Mouse (Mus musculus) ovary, adult 18-20 months (tissue): ENCODE measurements around the gene E130218I03Rik.
"Not testable (repeated sequence)": the region's sequence is repeated elsewhere in the genome, so short reads cannot be mapped to it uniquely, and the experiment has no call there.

Source experiments
- DNase-seq: peaks from one replicate; pipeline ENCODE4 v3.0.0; 2022; ENCODE audit warnings: low spot score, mixed read lengths

E130218I03Rik gene

DNA sequence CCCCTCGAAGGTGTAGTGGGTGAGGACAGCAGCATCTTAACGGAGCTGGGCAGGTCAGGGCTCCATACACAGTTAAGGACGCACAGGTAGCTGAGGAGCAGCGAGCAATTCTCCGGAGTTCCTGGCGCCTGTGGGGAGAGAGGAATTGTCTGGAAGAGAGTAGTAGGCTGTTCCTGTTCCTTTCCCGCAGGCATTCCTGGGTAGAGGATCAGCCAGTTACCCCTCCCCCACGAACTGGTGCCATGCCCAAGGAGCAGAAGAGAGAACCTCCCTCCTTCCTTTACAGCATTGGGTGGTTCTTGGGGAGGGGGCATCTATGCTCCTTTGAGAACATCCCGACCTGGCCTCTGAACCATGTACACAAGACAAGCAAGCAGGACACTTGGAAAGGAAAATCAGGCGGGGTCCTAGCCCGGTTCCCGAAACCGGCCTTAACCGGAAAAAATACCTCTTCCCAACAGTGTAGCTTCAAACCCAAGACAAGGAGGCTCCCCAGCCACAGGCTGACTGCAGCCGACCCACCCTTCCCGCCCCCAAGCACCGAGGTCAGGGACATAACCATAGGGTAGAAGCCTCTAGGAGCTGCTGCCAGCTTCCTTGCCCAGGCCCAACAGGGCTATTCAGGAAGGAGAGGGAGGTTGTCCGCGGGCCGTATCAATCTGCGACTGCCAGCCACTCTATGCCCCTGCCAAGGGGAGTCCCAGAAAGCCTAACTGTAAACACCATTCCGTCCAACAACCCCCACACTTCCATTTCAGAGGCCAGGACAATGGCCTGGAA, 8.9 kb downstream of the E130218I03Rik start:
- DNase-seq = no peak

DNA sequence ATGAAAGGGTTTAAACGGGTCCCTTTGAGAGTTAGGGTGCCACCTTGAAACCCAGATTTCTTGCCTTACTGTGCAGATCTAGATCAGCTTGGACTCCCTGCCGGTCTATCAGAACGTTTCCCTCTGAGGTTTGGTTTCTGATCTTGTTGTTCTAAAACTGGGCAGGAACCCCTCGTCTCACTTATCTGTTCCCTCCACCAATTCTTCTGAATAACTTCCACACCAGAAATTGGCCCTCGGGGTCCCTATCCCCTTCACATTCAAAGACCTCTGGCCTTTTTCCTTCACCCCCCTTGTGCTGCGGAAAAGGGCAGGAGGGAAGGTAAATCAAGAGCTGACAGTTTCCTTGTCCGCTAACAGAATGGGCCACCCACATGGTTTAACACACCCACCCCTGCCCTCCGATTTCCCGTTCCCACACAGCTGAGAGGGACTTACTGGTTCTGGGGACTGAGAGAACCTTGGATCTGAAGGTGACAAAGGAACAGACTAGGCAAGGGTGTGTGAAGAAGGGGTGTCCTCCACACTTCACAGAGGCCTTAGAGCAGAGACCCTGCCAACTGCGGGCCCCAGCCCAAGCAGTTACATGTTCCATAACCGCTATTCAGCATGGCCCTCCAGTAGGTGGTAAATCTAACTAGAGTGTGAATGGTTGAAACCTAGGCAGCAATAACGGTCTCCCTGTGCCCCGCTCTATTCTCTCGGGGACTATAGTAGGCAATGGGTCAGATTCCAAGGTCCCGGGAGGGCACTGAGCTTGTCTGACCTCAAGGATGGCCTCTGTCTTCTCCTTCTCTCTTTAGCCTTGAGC, 9.7 kb downstream of the E130218I03Rik start:
- DNase-seq = no peak

DNA sequence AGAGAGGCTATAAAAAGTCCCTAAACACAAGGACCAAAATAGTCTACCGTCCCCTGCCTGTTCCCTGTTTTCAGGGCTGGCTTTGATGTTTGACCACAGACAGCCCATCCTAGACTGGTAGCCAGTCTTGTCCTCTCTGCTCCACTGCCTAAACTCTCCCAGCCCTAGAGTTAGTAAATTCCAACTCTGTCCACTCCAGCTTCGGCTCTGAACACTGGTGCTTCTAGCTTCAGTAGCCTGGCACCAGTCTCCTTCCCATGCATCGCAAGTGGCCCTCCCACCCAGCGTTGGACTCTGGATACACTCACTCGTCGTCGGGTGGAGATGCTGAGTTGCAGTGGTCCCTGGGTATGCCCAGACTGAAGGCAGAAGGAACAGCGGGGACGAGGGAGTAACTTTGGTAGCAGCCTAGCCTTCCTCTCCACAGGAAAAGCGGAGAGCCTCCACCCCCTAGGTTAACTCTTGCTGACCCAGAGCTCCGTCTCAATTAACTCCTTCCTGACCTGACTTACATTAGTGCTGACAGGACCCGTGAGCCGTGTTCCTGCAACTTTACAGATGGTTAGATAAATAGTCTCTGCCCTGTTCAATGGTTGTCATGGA, 10.4 kb downstream of the E130218I03Rik start, which contains the start of gene Grrp1:
Gene Grrp1 (minus strand): TSS at position 385 of the 603 bp plus-strand sequence.
- DNase-seq = no peak

DNA sequence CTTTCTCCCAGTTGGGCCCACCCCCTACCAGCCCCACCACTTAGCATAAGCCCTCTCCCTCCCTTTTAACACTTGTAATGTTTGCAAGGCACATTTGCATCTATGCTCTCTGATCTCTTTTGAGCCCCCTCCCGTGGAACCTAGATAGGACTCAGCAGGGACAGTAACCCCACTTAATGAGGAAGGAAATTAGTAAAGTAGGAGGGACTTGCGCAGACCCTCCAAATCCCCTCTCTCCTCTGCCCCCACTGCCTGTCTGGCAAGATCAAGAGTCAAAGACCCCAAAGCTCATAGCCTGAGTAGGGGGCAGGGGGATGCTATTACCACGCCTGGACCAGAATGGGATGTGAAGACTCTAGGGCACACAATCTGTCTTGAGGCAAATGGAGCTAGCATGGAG, 11.4 kb downstream of the E130218I03Rik start:
- DNase-seq = no peak

DNA sequence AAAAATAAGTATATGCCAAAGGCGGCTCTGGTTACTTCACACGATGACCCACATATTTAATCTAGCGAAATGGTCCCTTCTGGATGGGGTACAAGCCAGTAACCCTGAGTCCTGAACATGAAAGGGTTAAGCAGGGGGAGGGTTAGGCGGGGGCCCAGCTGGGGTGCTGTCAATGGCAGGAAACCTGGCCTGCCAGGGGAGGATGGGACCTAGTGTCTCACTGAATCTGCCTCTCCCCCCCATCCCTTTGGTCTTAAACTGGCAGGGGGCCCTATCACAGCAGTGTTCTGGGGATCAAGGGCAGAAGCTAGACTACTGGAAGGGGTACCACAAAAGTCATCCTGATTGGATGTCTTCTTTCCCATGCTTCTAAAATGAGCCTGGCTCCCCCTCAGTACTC, 12.4 kb downstream of the E130218I03Rik start:
- DNase-seq = no peak

DNA sequence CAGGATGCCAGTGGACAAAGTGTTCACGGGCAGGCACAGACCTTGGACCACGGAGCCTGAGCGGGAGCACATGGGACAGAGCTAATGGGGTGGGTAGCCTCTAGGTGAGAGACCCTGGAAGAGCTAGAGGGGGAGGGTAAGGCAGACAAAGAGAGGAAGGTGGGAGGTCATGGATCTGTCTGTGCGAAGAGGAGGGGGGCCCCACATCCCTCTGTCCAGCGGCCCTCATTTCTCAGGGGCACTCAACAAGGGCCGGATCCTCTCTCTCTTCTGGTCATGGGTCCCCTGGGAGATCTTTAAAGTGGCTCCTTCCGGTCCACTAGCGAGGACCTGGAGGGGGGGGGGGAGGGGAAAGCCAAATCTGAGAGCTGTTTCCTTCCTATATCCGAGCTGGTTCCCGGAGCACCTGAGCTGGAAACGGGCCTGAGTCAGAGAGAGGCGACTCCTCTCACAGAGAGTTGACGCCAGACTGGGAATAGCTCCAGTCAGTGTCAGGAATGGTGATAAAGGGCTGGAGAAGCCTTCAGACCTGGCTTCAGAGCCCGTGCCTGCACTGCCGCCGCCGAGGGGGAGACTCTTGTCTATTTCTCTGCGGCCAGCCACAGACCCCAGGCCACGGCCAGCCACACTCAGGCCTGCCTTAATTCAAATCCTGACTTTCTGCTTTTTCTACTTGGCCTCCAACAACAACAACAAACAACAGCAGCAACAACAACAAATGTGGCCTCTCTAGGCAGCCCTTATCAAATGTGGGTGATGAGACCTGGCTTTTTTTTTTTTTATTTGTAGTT, 13.1 kb downstream of the E130218I03Rik start:
- DNase-seq = no peak

DNA sequence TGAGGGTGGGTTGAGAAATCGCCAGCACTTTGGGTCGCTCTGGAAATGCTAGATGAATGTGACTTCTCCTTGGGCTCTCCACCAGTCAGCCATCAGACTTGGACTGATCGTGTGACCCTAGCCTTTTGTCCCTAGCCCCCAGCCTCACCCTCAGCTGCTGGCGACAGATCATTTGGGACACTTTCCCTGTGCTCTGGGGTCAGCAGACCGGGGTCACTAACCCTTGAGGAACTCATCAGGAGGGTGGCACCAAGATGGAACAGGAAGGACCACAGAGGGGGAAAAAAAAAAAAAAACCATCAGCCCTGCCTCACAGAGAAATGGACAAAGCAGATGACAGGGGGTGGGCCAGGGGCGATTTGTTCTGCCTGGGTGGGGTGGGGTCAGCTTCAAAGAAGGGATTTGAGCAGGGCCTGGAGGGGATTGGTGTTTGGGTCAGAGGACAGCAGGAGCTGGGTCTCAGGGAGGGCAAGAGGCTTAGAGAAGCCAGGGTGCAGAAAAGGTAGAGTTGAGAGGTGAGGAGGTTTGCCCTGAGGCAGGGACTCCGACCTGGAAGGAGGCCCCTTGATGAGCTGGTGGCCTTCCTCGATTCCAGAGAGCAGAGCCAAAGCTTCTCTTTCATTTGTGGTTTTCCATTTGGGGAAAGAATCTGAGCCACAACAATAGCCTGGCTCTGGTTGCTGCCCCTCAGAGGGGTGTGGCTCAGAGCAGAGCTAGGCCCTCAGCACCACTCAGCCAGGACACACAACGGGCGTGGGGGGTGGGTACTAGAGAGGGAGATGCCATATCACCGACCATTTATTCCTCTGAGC, 13.9 kb downstream of the E130218I03Rik start:
- no peak for DNase-seq

DNA sequence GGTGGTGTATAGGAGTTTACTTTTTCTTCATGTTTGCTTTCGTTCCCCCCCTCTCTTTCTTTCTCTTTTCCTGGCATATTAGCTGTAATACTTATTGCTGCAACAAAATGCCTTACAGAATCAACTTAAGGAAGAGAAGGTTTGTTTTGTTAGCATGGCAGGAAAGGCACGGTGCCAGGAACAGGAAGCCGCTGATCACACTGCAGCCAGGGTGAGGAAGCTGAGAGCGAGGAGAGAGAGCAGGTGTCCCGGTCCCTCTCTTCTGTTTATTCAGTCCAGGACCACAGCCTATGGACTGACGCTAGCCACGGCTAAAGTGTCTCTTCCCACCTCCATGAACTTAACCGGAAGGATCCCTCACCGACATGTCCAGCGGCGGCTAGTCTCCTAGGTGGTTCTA, 14.9 kb downstream of the E130218I03Rik start:
- no peak for DNase-seq

DNA sequence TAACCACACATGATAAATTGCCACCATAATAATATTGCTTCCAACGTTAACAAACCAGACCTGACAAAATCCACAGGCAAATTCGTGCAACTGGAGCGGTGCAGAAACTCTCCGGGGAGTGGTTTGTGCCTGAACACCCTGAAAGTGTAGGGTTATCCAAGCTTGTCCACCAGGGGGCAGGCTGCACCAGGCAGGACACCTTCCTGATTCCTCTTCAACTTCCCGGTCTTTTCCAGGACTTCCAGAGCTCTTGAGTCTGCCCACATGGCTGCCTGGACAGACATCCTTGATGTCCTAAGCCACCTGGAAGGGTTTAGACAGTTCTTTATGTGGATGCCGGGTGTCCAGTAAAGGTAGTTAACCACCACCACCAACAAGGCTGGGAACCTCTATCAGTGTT, 19.7 kb downstream of the E130218I03Rik start:
- DNase-seq = no peak

DNA sequence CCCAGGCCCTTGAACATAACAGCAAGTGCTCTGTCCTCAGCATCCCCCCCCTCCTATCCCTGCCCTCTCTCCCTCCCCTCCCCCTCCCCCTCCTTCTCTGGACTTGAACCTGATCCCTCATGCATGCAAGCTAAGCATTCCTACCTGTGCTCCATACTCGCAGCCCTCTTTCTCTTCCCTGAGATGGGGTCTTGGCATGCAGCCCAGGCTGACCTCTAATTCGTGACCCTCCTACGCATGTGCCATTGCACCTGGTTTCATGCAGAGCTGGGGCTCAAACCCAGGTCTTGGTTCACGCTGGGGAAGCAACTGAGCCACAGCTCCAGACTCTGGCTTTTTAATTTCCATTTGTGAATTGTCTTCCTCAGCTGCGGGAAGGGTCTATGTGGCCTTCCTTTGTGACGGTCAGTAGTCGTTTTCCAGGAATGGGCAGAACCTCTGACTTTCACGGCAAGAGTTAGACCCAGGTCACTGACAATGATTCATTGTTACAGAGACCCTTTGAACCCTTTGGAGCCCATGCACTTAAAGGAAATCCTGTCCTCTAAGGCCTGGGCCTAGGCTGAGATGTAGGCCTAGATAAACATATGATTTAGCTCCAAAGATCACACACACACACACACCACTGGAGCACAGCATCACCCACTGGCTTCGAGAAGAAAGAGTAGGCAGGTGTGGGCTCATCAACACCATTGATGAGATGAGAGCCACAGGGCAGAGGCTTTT, 22.6 kb downstream of the E130218I03Rik start:
- no peak for DNase-seq

DNA sequence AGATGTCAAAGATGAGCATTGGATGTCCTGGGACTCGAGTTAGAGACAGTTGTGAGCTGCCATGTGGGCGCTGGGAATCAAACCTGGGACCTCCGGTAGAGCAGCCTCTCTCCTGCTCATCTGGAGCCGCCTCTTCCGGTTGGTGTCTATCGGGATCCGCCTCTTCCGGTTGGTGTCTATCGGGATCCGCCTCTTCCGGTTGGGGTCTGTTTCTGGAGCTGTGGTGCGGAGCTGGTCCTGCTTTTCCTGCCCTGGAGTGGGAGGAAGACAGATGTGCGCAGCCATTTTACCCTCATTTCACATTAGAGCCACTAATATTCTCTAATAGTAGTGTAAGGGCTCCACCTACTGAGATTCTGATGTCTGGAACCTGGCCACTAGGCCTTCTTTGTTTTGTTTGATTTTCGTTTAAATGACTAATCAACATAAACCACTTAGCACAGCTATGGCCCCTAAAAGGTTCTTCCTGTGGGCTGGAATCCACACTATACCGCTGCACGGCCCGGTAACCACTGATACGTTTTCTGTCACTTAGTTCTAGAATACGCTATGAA, 24.7 kb downstream of the E130218I03Rik start:
- no peak for DNase-seq

DNA sequence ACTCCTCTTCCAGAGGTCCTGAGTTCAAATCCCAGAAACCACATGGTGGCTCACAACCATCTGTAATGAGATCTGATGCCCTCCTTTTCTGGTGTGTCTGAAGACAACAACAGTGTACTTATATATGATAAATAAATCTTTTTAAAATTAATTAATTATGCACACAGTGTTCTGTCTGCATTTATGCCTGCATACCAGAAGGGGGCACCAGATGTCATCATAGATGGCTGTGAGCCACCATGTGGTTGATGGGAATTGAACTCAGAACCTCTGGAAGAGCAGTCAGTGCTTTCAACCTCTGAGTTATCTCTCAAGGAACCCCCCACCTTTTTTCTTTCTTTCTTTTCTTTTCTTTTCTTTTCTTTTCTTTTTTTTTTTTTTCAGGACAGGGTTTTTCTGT, 26.2 kb downstream of the E130218I03Rik start:
- not testable (repeated sequence) for DNase-seq

DNA sequence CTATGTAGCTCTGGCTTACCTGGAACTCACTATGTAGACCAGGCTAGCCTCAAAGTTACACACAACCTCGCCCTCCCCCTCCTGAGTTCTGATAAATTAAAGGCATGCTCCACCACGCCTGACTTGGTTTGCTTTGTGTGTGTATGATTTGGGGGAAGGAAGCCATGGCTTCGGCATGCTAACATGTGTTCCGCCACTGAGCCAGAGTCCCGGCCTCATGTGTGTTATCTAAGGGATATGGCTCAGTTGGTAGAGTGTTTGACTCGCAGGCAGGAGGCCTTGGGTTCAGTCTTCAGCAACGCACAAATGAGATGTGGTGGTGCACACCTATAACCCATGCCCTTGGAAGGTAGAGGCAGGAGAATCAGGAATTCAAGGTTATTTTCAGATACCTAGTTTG, 28.5 kb downstream of the E130218I03Rik start:
- no peak for DNase-seq

DNA sequence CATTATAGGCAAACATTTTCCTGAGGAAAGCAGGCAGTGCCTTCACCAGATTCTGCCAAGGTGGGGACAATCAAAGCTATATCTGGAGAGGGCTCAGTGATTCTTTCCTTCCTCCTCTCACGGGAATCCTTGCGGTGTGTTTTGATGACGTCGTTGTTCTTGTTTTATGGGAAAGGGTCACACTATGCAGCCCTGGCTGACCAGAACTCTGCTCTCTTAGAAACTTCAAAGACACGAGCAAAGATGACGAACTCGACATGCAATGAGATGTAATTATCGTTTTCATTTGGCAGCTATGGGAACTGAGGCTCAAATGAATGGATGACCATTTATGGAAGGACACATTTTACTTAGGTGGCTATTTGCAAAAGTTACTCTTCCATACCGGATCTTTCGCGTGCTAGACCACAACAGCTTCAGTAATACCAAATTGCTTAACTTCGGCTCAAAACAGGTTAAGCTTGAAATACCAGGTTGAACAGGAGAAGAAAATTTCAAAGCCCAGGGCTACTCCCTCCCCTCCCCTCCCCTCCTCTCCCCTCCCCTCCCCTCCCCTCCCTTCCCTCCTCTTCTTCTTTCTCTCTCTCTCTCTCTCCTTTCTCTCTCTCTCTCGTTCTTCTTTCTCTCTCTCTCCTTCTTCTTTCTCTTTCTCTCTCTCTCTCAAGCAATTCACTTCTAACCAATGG, 29.4 kb downstream of the E130218I03Rik start:
- no peak for DNase-seq

DNA sequence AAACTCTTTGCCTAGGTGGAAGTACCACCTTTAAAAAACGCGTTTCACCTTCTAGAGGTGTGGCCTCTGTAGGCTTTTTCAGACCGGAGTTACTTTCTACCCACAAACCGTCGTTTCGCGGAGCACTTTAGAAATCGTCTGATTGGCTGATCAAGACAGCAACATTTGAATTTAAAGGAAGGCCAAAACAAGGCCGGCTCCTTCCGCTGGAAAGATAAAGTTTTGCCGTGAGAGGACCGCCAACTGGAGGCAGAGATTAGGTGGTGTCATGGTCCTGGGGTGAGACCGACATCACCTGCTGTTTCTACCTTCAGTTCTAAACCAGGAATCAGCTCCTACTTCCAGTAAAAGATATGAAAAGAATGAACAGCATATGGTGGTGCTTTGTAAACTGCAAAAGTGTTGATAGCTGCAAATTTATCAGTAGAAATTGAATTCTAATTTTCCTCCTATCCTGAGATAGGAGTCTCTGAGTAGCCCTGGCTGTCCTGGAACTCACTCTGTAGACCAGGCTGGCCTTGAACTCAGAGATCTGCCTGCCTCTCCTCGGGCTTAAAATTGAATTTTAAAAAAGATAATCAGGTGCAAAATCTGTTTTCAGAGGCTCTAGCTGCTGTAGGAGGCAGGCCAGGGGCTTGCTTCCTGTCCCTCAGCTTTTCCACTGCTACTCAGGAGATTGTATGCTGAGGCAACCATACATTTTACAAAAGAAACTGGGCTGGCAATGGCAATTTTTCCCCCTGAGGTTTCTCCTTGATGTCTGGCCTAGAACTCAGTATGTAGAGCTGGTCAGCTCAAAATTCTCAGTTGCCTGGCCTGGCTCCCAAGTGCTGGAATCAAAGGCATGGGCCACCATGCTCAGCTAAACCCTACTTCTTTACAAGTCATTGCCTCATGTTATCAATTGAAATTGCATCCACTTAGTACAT, 30.2 kb downstream of the E130218I03Rik start:
- no peak for DNase-seq

DNA sequence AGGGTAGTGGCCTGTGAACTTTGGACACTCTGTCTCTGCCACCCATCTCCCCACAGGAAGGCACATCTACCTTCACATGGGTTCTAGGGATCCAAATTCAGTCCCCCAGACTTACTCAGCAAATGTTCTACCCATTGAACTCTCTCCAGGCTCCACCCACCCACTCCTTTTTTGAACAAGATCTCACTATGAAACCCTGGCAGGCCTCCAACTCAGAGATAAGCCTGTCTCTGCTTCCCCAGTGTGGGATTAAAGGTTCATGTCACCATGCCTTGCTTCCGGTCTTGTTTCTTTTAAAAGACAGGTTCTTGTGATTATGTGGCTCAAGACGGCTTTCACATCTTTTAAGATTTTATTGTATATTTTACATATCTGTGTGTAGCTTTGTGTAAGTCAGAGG, 41.5 kb downstream of the E130218I03Rik start:
- DNase-seq = no peak

DNA sequence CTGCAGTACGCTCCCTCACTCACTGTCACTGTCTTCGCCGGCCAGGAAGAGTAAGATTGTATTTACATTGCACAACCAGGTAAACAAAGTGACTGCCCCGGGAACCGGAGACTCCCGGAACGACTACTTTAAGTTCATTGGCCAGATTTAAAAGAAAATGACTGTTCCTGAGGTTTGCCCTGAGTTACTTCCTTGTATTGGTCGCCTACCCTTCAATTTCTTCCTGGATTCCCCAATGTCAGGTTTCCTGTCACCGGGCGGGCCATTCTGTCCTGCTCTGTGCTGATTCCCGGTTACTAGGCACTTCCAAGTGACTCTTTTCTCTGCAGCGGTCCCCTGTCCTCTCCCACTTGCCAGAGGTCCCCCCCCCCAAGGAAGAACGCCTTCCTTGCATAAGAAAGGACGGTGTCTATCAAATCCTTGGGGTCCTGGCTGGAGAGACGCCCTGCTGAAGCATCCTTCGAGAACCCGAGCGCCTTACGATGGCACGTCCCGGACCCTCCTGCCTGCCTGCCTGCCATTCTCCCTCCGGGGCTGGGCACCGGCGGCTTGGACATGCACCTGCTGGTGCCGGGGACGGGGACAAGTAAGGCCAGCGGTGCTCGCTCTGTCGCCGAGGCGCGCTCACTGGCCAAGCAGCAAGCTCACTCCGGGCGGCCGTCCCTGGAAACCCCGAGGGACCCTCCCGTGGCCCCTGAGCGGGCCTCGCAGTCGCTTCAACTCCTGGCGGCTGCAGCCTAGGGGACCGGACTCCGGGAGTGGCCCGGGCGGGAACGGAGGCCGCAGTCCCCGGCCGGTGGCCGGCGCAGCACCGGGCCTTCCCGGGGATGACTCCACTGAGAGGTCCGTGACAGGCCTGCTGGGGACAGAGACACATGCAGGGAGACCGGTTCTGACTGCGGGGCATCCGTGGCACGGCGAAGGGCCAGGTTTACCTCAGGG, 43.0 kb downstream of the E130218I03Rik start:
- no peak for DNase-seq
